Mouse (Mus musculus) gastrocnemius, postnatal 14 days (tissue): ENCODE results near the gene Snx29. TPM values are rescaled to one million over a fixed set of nuclear protein-coding genes. Genes with fewer than 3 reads are reported as not detected.
A peak's percentile ranks its signal among the peaks of the same experiment; 100 is the strongest.

Experiments
- DNase-seq: peaks from one replicate; pipeline ENCODE4 v3.0.0; 2021; ENCODE audit warnings: mixed read lengths
- intact Hi-C: fragments of 180-260 bp; cut with DNase I; formaldehyde crosslinking; loops from one replicate; pipeline ENCODE4 v1.15.1; 2025; ENCODE audit warnings: low total_unique reads
- total RNA-seq, 2 experiments: library from RNA; stranded (reverse); gene quantifications; 2 replicates each; pipeline ENCODE4 v1.2.3; 2021

Snx29 gene
- total RNA-seq, 2 experiments from 2014 or later: 8.4 to 9.5 TPM

- DNase-seq: no peak
- intact Hi-C loops: loop anchor here (10.0 kb wide), 1 partner anchor 461 kb away; no protein-coding TSS in a partner anchor
These were observed 150.8 kb downstream of the Snx29 start for GRCm38 (mm10) chr16:11473474-11473873.

- DNase-seq: no peak
- intact Hi-C loops: loop anchor here (10.0 kb wide), 1 partner anchor 461 kb away; no protein-coding TSS in a partner anchor
These were observed 151.3 kb downstream of the Snx29 start for GRCm38 (mm10) chr16:11473893-11474505.

- no peak for DNase-seq
- intact Hi-C loops: loop anchor here (10.0 kb wide), 1 partner anchor 459 kb away; no protein-coding TSS in a partner anchor
These were observed 152.6 kb downstream of the Snx29 start for GRCm38 (mm10) chr16:11475137-11475943.

- DNase-seq: no peak
- intact Hi-C loops: loop anchor here (10.0 kb wide), 1 partner anchor 458 kb away; no protein-coding TSS in a partner anchor
These were observed 153.6 kb downstream of the Snx29 start for GRCm38 (mm10) chr16:11476314-11476713.

DNA sequence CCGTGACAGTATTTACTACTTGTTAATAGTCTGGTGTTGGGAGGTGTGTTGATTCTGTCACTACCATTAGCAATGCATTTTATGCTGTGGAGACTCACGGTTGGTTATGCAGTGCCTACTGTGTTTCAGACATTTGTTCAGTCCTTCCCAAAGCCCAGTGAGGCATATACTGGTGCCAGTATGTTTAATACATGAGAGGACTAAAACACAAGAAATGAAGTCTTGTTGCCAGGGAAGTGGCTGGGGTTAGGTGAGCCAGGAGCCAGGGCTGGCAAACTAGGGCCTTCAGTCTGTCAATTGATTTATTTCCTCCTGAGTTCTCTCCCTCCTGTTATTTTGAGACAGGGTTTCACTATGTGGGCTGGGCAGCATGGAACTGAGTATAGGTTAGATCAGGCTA, 154.3 kb downstream of the Snx29 start:
- intact Hi-C loops: loop anchor here (10.0 kb wide), 1 partner anchor 458 kb away; no protein-coding TSS in a partner anchor

GRCm38 (mm10) chr16:11477591-11477990, 154.9 kb downstream of the Snx29 start:
- intact Hi-C loops: loop anchor here (10.0 kb wide), 1 partner anchor 457 kb away; no protein-coding TSS in a partner anchor
- DNase-seq: no peak

More for the DNA sequence above, 154.3 kb downstream of the Snx29 start:
- no peak for DNase-seq

GRCm38 (mm10) chr16:11479605-11480004, 156.9 kb downstream of the Snx29 start:
- intact Hi-C loops: loop anchor here (10.0 kb wide), 1 partner anchor 455 kb away; no protein-coding TSS in a partner anchor
- no peak for DNase-seq

DNA sequence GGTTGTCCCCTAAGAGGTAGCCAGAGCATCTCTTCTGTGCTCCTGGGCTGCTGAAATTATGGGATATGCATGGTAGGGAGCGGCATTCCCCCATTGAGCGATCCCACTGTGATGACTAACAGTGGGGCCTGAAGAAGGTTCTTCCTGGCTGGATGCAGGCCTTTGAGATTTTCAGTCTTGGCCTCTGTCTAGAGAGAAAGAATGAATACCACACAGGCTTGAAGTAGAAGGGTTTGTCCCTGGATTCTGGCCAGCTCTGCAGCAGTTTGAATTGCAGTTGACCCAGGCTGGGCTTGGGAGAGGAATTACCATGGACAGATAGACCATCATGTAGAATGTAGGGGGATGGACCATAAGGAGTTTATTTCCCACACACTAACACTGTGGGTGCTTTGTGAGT, 159.5 kb downstream of the Snx29 start:
- intact Hi-C loops: no loop called here

GRCm38 (mm10) chr16:11494895-11495294, 172.2 kb downstream of the Snx29 start:
- DNase-seq: no peak
- intact Hi-C loops: no loop called here

More for the DNA sequence above, 159.5 kb downstream of the Snx29 start:
- peak; percentile 54 for DNase-seq

GRCm38 (mm10) chr16:11495923-11496616, 173.4 kb downstream of the Snx29 start:
- intact Hi-C loops: no loop called here
- DNase-seq: no peak

DNA sequence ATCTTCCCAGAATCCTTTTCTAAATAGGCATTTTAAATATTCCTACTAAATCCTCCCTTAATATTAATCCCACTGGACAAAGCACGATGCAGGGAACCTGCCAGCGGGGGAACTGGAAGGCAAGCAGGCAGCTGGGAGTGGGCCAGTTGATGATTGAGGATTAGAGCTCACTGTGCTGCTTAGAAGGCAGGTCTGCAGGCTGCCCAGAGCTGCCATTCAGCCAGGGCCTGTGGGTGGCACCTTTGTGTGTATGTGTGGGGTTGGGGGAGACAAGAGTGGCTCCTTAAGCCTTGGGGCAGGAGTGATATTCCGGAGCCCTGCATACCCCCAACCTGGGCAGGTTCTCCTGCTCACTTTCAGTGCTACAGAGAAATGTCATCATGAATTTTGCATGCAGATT, 174.0 kb downstream of the Snx29 start:
- DNase-seq: peak; percentile 39

GRCm38 (mm10) chr16:11500061-11500460, 177.4 kb downstream of the Snx29 start:
- intact Hi-C loops: no loop called here

More for the DNA sequence above, 174.0 kb downstream of the Snx29 start:
- intact Hi-C loops: no loop called here

GRCm38 (mm10) chr16:11501138-11501537, 178.4 kb downstream of the Snx29 start:
- intact Hi-C loops: no loop called here
- DNase-seq: no peak

More at GRCm38 (mm10) chr16:11500061-11500460, 177.4 kb downstream of the Snx29 start:
- DNase-seq: no peak

- intact Hi-C loops: no loop called here
- no peak for DNase-seq
These were observed 178.9 kb downstream of the Snx29 start for GRCm38 (mm10) chr16:11501611-11502010.

- intact Hi-C loops: no loop called here
- DNase-seq: no peak
These were observed 182.2 kb downstream of the Snx29 start for GRCm38 (mm10) chr16:11504666-11505491.

- DNase-seq: peak; percentile 83
- intact Hi-C loops: no loop called here
These were observed 182.9 kb downstream of the Snx29 start for GRCm38 (mm10) chr16:11505492-11506176.

GRCm38 (mm10) chr16:11507188-11507731, 184.6 kb downstream of the Snx29 start:
- intact Hi-C loops: no loop called here
- DNase-seq: no peak

GRCm38 (mm10) chr16:11508341-11508740, 185.6 kb downstream of the Snx29 start:
- intact Hi-C loops: no loop called here
- no peak for DNase-seq
